Mouse (Mus musculus): ENCODE measurements around the gene Wt1.

- TF ChIP-seq POLR2A (IDR thresholded peaks at IDR 0.05; ENCODE audit: borderline replicate concordance, low read depth, low read length) = no peak
- 0 out of 2 replicates have a peak, but pooled peaks have one; percentile 17 for TF ChIP-seq CTCF (IDR thresholded peaks at IDR 0.05; ENCODE audit: low read depth, low read length)
These were observed 61.9 kb downstream of the Wt1 start for GRCm38 (mm10) chr2:105188182-105188581.

All from bone marrow macrophage, adult 2 months (primary cell).